Mouse (Mus musculus) lung, postnatal 0 days (tissue): ENCODE measurements around the gene Svop. TPM values are rescaled to one million over a fixed set of nuclear protein-coding genes. Genes with fewer than 3 reads are reported as not detected.

Experiments
- ATAC-seq: fragments of 200-750 bp; cut with Nextera tagmentation; 2 replicates; pipeline ENCODE4 v1.8.0; 2017; ENCODE audit warnings: moderate library complexity
- DNase-seq: peaks from one replicate; pipeline ENCODE4 v3.0.0-alpha.2; 2016; ENCODE audit warnings: low spot score
- H3K27ac ChIP-seq: fragments of 300-500 bp; sonication (generic); 2 replicates; pipeline ENCODE4 v1.5.1; 2014; ENCODE audit warnings: antibody characterized with exemption, mild to moderate bottlenecking, low read length, mixed read lengths
- H3K27me3 ChIP-seq: fragments of 300-500 bp; sonication (generic); replicated peaks from 2 replicates; pipeline ENCODE4 v1.6.1; 2014; ENCODE audit warnings: low read length, mixed read lengths; ENCODE audit not compliant: insufficient read depth
- H3K36me3 ChIP-seq: fragments of 300-500 bp; sonication (generic); 2 replicates; pipeline ENCODE4 v1.6.1; 2014; ENCODE audit warnings: low read length, mixed read lengths; ENCODE audit not compliant: insufficient read depth
- H3K4me1 ChIP-seq: fragments of 300-500 bp; sonication (generic); 2 replicates; pipeline ENCODE4 v1.6.1; 2014; ENCODE audit warnings: antibody characterized with exemption, low read depth, low read length, mixed read lengths; ENCODE audit not compliant: insufficient read depth
- H3K4me2 ChIP-seq: fragments of 300-500 bp; sonication (generic); replicated peaks from 2 replicates; pipeline ENCODE4 v1.6.1; 2014; ENCODE audit warnings: low read depth, mild to moderate bottlenecking, low read length, moderate library complexity, mixed read lengths
- H3K4me3 ChIP-seq: fragments of 300-500 bp; sonication (generic); 2 replicates; pipeline ENCODE4 v1.5.1; 2014; ENCODE audit warnings: low read depth, low read length
- H3K9ac ChIP-seq: fragments of 300-500 bp; sonication (generic); replicated peaks from 2 replicates; pipeline ENCODE4 v1.6.1; 2014; ENCODE audit warnings: low read depth, mild to moderate bottlenecking
- H3K9me3 ChIP-seq: fragments of 300-500 bp; sonication (generic); 2 replicates; pipeline ENCODE4 v1.6.1; 2016; ENCODE audit warnings: low read length, mixed read lengths
- CTCF ChIP-seq: IDR thresholded peaks from 2 replicates; pipeline ENCODE4 v1.5.1; 2016; ENCODE audit warnings: antibody characterized with exemption, mild to moderate bottlenecking
- EP300 ChIP-seq: IDR thresholded peaks from 2 replicates; pipeline ENCODE4 v1.6.1; 2016; ENCODE audit warnings: antibody characterized with exemption, mild to moderate bottlenecking, control low read depth
- WGBS: fragments of 180-500 bp; shearing (Covaris S2); extraction: QIAGEN DNeasy Blood & Tissue Kit; methylation state at CpG from one replicate; pipeline ENCODE4 v1.1.7; 2014; 5-methylcytosine and 5-hydroxymethylcytosine counted together
- polyA plus RNA-seq: library from polyadenylated mRNA; unstranded; fragments of >200 nt; fragmentation: Nextera tagmentation; extraction: Ambion mirVana; gene quantifications from 2 replicates; pipeline ENCODE4 v1.2.1, GENCODE M21; 2015

Svop gene
- polyA plus RNA-seq, 1 experiment from 2014 or later: not detected

- H3K27ac ChIP-seq: no peak overlapping the region
Measured at GRCm38 (mm10) chr5:113996458-113996857, 94.9 kb downstream of the Svop start.

DNA sequence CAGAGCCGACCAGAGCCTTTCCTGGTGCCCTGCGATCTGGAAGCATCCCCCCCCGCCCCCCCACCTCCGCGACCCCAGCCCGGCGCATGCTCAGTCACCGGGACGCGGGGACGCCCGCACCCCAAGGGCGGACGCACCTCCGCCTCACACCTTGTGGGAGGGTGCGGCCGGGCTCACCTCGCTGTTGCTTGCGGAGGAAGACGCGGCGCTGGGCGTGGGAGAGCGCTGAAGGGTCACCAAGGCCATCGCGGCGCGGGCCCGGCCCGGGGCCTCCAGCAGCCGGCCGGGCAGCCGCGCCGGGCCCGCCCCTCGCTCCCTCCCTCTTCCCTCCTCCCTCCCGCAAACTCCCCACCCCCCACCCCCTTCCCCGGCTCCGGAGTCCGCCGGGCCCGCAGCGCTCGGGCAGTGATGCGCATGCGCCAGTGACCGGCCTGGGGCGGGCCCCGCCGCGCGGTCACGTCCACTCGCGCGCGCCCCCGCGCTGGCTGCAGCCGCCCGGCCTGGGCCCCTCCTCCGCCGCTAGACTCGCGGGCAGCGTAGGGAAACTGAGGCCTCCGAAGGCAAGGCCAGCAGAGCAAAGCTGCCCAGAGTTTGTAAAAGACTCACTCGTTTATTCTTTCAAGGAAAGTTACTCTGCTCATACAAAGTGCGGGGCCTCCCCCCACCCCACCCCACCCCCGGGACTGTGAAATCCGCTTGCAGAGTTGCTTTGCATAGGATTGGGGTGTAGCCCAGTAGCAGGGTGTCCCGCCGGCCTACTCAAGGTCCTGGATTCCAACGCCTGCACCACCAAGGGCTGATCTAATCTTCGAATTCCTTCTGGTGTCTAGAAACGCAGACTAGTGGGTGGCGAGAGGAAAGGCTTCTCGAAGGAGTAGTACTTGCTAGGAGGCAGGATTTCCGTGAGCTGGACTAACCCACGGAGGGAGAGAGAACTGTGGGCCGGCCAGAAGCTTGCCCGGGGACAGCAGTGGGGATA lies 97.6 kb downstream of the Svop start, which contains the start of gene Ssh1:
TSS of gene Ssh1 (minus strand) at position 408 of the 979 bp plus-strand sequence.
- Histone ChIP-seq H3K4me2 (peak within 1 kb of the TSS; percentile 83), H3K36me3 (no peaks in the 10 kb centered on the region), H3K27me3 (no peaks in the 10 kb centered on the region), H3K9me3 (no peaks in the 10 kb centered on the region), H3K4me3 (peak within 1 kb of the TSS; percentile 64), H3K27ac (peak within 1 kb of the TSS; percentile 90), H3K4me1 (peaks cover 15% of the 10 kb centered on the region), H3K9ac (peak within 1 kb of the TSS; percentile 78)
- DNase-seq: peak; percentile 94
- no peak for TF ChIP-seq EP300
- TF ChIP-seq CTCF: peak; percentile 29; the same call in 1 of the 2 replicates
- ATAC-seq: peak; percentile 89
- under 1% methylated on average over 48 of the region's 83 CpGs for WGBS

More at GRCm38 (mm10) chr5:113996458-113996857, 94.9 kb downstream of the Svop start:
- peak; percentile 58 for DNase-seq
- Histone ChIP-seq H3K36me3 (no peaks in the 10 kb centered on the region), H3K9me3 (no peaks in the 10 kb centered on the region), H3K4me3 (no peak overlapping the region), H3K27me3 (no peaks in the 10 kb centered on the region), H3K4me1 (peaks cover 15% of the 10 kb centered on the region), H3K9ac (no peak overlapping the region), H3K4me2 (no peak overlapping the region)
- ATAC-seq: no peak
- WGBS: 23% methylated on average over 2 of the region's 2 CpGs
- TF ChIP-seq CTCF (no peak), EP300 (0 out of 2 replicates have a peak, but pooled peaks have one; percentile 33)

DNA sequence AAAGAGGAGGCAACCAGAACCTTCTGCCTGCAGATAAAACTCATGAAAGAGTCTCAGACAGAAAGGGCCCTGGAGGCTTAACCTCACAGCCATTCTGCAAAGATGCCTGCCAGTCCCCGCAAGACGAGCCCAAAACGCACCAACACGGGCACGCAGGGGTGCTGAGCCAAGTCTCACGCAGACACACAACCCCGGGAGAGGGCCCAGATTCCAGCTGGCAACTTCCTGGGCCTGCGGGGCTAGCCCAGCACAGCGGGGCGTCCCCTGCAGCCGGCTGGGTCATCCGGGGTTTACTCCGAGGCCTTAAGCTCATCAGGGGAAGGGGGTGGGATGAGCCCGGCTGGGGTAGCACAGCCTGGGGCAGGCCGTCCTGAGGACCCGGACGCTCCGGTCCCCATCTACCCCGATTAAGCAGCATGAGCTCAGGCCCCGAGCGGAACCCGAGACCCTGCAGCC lies 98.3 kb downstream of the Svop start:
- Histone ChIP-seq H3K36me3 (no peaks in the 10 kb centered on the region), H3K9me3 (no peaks in the 10 kb centered on the region), H3K27ac (peak overlapping the region; percentile 90), H3K4me1 (peaks cover 15% of the 10 kb centered on the region), H3K4me3 (peak overlapping the region; percentile 64), H3K27me3 (no peaks in the 10 kb centered on the region), H3K9ac (peak overlapping the region; percentile 78), H3K4me2 (peak overlapping the region; percentile 83)
- DNase-seq: peak; percentile 55
- TF ChIP-seq CTCF: no peak
- TF ChIP-seq EP300: no peak
- WGBS: 0% methylated on average over 21 of the region's 22 CpGs
- ATAC-seq: peak; percentile 41

GRCm38 (mm10) chr5:113992339-113992831 lies 99.0 kb downstream of the Svop start:
- H3K9ac ChIP-seq: peak overlapping the region; percentile 78
- H3K9me3 ChIP-seq: no peaks in the 10 kb centered on the region
- peak overlapping the region; percentile 64 for H3K4me3 ChIP-seq
- H3K4me2 ChIP-seq: peak overlapping the region; percentile 83
- ATAC-seq (peak; percentile 14), DNase-seq (peak; percentile 84)
- TF ChIP-seq CTCF (no peak), EP300 (no peak)
- no peaks in the 10 kb centered on the region for H3K27me3 ChIP-seq
- H3K27ac ChIP-seq: peak overlapping the region; percentile 90
- 2% methylated on average over 12 of the region's 12 CpGs for WGBS
- H3K4me1 ChIP-seq: peaks cover 15% of the 10 kb centered on the region
- no peaks in the 10 kb centered on the region for H3K36me3 ChIP-seq

DNA sequence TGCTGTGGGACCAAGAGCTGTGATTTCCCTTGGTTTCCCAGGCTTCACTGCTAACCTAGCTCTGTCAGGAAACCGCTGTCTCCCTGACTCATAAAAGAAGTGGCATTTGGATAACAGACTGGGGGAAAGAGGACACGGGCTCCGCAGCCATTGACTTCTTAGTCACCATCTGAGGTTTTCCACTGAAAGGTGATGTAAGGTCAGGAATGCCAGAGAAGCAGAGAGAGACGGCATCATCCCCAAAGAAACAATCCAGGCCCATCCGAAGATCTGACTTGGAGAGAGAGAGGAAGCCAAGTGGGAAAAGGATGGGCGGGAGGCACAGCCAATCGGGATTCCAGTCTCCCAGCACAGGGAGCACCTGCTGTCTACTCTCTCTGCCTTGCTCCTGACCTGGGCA lies 100.2 kb downstream of the Svop start:
- ATAC-seq (no peak), DNase-seq (no peak)
- Histone ChIP-seq H3K27ac (no peak overlapping the region), H3K4me3 (no peak overlapping the region), H3K36me3 (no peaks in the 10 kb centered on the region), H3K9ac (no peak overlapping the region), H3K27me3 (no peaks in the 10 kb centered on the region), H3K9me3 (no peaks in the 10 kb centered on the region), H3K4me2 (no peak overlapping the region), H3K4me1 (peaks cover 21% of the 10 kb centered on the region)
- TF ChIP-seq CTCF (no peak), EP300 (no peak)
- 69% methylated on average over 7 of the region's 7 CpGs for WGBS

DNA sequence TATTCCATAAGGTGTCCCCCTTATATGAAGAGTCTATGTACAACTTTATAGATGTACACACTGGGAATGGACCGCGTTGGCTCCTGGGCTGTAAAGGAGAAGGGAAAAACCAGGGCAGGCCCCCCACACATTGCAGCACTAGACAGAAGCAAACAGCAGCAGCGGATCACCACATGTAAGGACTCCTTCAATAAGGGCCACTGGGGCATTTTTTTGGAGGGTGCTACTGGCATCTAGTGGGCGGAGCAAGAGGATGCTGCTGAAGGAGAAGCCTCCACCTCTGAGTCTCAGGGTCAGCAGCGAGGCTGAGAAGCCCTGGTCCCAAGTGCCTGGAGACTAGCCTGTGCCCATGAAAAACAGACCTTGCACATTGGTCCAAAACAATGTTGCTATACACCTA lies 100.8 kb downstream of the Svop start:
- no peaks in the 10 kb centered on the region for H3K9me3 ChIP-seq
- peaks cover 25% of the 10 kb centered on the region for H3K4me1 ChIP-seq
- no peak overlapping the region for H3K9ac ChIP-seq
- H3K27me3 ChIP-seq: no peaks in the 10 kb centered on the region
- H3K36me3 ChIP-seq: no peaks in the 10 kb centered on the region
- H3K27ac ChIP-seq: no peak overlapping the region
- WGBS: 86% methylated on average over 5 of the region's 5 CpGs
- TF ChIP-seq CTCF (peak; percentile 15), EP300 (no peak)
- DNase-seq (no peak), ATAC-seq (no peak)
- no peak overlapping the region for H3K4me2 ChIP-seq
- no peak overlapping the region for H3K4me3 ChIP-seq
